Mouse (Mus musculus): Measurements from ENCODE around the gene Rps8. TPM values are rescaled to one million over a fixed set of nuclear protein-coding genes. Genes with fewer than 3 reads are reported as not detected.

The Rps8 gene
- polyA plus RNA-seq (2012; ENCODE audit: low replicate concordance), result 259 and 2,410 TPM in 2 replicates

DNA sequence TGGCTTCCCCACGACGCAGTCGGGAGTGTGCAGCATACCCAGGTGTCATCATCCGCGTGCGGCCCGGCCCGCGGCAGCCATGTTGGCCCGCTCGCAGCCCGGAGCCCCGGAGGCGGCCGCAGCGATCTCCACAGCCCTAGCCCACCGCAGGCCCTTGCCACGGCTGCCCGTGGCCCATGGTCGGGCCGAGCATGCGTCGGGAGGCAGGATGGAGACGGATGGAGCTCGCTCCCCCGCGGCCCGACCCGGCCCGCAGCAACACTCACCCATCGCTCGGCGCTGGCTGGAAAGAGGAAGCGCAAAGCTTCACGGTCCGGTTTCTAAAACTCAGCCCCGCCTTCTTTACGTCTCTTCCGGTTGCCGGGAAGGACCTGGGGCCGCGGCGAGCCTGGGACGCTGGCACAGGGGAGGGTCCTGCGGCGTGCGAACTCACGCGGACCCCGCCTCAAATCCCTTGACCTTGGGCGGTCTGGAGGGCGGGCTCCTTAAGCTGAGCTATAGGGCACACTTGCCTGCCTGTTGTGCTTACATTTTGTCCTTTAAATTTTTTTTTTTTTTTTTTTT is at the start of gene Rps8:
Gene Rps8 (minus strand): TSS at position 452 of the 564 bp plus-strand sequence.

DNA sequence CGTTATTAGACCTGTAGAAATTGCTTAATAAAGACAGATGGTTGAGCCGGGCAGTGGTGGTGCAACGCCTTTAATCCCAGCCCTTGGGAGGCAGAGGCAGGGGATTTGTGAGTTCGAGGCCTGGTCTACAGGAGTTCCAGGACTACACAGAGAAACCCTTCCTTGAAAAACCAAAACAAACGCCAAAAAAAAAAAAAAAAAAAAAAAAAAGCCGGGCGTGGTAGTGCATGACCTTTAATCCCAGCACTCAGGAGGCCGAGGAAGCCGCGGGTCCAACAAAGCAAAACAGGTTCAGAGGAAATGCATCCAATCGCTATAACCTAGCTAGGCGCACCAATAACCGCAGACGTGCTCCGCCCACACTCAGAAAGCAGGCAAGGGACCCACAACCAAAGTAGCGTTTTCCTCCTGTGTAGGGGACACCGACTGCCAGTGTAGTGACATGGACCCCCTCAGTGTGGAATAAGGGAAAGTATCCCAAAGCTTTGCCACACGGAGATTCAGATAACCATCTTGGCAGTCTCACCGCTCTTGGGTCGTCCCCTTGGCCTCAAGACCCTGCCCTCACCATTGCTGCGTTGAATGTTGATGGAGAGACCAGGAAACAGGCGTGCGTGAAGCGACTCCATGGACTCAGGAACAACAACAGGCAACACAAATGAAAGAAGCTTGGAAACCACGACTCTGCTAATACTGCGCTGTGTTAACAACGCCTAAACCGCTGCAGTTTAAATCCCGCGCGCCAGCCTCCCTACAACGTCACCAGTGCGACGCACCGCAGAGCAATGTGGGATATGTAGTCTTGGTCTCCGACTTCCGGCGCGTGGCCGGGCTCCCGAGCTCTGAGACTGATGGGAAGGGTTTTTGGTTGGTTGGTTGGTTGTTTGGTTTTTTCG is 26.1 kb upstream of the Rps8 start, which contains the start of gene Kif2c:
Gene Kif2c (minus strand): TSS at position 777 of the 896 bp plus-strand sequence.

DNA sequence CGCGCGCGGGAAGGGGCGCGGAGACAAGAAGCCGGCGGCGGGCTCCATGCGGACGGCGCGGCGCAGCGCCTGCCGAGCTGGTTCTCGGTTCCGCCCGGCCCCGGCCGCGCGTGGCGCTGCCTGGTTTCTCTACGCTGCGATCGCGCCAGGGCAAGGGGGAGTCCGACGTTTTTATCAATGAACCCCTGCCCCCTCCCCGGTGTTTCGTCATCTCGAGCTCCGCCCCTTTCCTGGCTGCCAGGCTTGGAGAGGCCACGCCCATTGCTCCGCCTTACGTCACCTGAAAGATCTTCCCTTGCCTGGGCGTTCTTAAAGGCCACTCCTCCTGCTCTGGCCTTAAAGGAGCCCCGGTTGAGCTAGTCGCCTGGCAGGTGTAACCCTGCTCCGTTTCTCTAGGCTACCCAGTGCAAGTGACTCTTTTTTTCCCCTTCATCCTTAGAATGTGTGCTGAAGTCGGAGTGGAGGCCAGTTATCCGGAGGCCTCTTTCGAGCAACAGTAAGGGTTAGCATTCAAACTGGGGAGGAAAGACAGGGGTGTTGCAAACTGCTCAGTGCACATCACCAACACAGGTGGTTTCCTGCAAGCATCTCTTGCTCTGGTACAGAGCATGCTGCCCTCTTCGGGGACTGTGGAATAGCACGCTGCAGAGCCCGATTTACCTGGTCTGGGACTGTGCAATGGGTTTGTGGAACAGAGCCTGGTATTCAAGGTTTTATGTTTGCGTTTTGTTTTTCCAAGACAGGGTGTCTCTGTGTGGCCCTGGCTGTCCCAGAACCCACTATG is 22.0 kb downstream of the Rps8 start, which contains the start of gene Plk3:
Gene Plk3 (minus strand): TSS at position 147 of the 784 bp plus-strand sequence.

DNA sequence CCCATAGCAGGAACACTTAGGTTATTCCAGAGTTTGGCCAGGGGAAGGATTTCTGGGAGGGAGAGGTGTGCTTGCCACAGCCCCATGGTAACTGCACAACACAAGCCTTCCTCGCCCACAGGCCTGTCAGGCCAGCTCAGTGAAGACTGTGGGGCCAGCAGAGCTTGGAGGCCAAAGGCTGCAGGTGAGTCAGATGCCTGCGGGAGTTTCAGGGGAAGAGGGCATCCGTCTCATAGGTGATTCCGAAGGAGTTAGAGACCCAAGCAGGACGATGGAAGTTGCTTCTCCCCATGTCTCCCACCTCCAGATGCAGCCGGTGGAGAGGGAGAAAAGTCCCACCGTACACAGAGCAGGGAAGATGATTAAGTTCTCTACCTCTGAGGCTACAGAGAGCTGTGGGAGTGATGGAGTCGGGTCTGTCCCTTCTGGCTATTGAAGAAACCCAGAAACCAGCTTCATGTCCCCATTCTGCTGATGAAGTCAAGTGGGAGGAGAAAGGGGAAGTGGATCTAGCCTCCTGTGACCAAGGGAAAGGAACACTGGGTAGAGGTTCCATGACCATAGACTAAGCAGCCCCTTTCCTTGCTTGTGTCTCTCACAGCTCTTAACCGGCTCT is 29.3 kb downstream of the Rps8 start, which contains the start of gene Tctex1d4:
Gene Tctex1d4 (plus strand): TSS at position 120 of the 616 bp plus-strand sequence.

DNA sequence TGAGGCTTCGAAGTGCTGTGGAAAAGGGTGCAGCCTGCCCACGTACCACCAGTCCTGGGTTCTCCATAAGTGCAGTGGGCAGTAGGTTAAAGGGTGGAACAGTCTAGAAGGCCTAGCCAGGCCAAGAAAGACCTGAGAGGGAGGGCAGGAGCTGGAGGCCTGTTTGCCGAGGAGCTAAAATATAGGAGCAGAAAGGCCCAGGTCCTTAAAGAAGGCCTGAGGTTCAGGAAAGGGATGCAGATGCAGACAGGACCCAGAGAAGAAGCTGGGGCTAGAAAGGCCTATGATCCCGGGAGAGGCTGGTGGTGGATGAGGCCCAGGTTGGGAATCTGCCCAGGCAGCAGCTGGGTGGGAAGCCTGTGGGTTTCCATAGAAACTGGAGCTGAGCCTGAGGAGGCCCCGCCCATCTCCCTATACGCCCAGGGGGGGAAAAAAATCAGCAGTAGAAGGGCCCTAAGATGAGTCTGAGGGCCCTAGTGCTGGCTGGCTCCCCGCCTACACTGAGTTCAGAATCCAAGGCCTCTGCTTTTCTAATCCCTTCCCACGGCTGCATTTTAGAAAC is 30.6 kb downstream of the Rps8 start, which contains the start of gene Btbd19:
Gene Btbd19 (minus strand): TSS at position 378 of the 562 bp plus-strand sequence.

Other genes starting within 250 kb of the Rps8 start
- 4.5 and 43.6 TPM in 2 replicates for gene Urod, start 161.8 kb downstream of the Rps8 start, polyA plus RNA-seq (2012; ENCODE audit: low replicate concordance)
- gene Hectd3, start 160.9 kb downstream of the Rps8 start, polyA plus RNA-seq (2012; ENCODE audit: low replicate concordance), result 22.0 and 30.3 TPM in 2 replicates
- gene Eif2b3, start 136.8 kb downstream of the Rps8 start, polyA plus RNA-seq (2012; ENCODE audit: low replicate concordance), result 0.81 and 2.7 TPM in 2 replicates
- gene Ptch2, start 60.2 kb downstream of the Rps8 start, polyA plus RNA-seq (2012; ENCODE audit: low replicate concordance), result 0.15 and 0.34 TPM in 2 replicates
- 23.7 and 63.1 TPM in 2 replicates for gene Btbd19, start 30.5 kb downstream of the Rps8 start, polyA plus RNA-seq (2012; ENCODE audit: low replicate concordance)
- 1.3 and 3.0 TPM in 2 replicates for gene Tctex1d4, start 29.4 kb downstream of the Rps8 start, polyA plus RNA-seq (2012; ENCODE audit: low replicate concordance)
- gene Plk3, start 22.3 kb downstream of the Rps8 start, polyA plus RNA-seq (2012; ENCODE audit: low replicate concordance), result 13.9 and 15.8 TPM in 2 replicates
- 0.65 and 2.0 TPM in 2 replicates for gene Kif2c, start 26.4 kb upstream of the Rps8 start, polyA plus RNA-seq (2012; ENCODE audit: low replicate concordance)
- 0.20 TPM in 1 of 2 replicates, not detected in the other for gene Tmem53, start 95.7 kb upstream of the Rps8 start, polyA plus RNA-seq (2012; ENCODE audit: low replicate concordance)
- gene Armh1, start 95.9 kb upstream of the Rps8 start, polyA plus RNA-seq (2012; ENCODE audit: low replicate concordance), result not detected in 2 replicates